Mouse (Mus musculus) limb, embryonic 14.5 days (tissue): Measurements from ENCODE around the gene Sgsm2. TPM values are rescaled to one million over a fixed set of nuclear protein-coding genes. Genes with fewer than 3 reads are reported as not detected.
A peak's percentile ranks its signal among the peaks of the same experiment; 100 is the strongest.

Experiments
- ATAC-seq: fragments of 200-750 bp; cut with Nextera tagmentation; 2 replicates; pipeline ENCODE4 v1.8.0; 2017; ENCODE audit warnings: low read depth, moderate number of reproducible peaks, moderate TSS enrichment; ENCODE audit not compliant: low FRiP score
- DNase-seq: peaks from one replicate; pipeline ENCODE4 v3.0.0-alpha.2; 2015; ENCODE audit warnings: low spot score
- H3K27ac ChIP-seq: fragments of 300-500 bp; sonication (generic); replicated peaks from 2 replicates; pipeline ENCODE4 v1.5.1; 2014; ENCODE audit warnings: low read depth, mild to moderate bottlenecking, low read length, moderate library complexity, mixed read lengths
- H3K27me3 ChIP-seq: fragments of 300-500 bp; sonication (generic); 2 replicates; pipeline ENCODE4 v1.6.1; 2014; ENCODE audit warnings: low read length, mixed read lengths; ENCODE audit not compliant: control insufficient read depth, insufficient read depth
- H3K36me3 ChIP-seq: fragments of 300-500 bp; sonication (generic); 2 replicates; pipeline ENCODE4 v1.6.1; 2014; ENCODE audit warnings: mild to moderate bottlenecking, low read length, moderate library complexity, mixed read lengths; ENCODE audit not compliant: control insufficient read depth, insufficient read depth
- H3K4me1 ChIP-seq: fragments of 300-500 bp; sonication (generic); 2 replicates; pipeline ENCODE4 v1.6.1; 2014; ENCODE audit warnings: antibody characterized with exemption, low read length, mixed read lengths; ENCODE audit not compliant: control insufficient read depth, insufficient read depth
- H3K4me2 ChIP-seq: fragments of 300-500 bp; sonication (generic); replicated peaks from 2 replicates; pipeline ENCODE4 v1.6.1; 2014; ENCODE audit warnings: low read depth, mild to moderate bottlenecking, low read length, moderate library complexity; ENCODE audit not compliant: severe bottlenecking
- H3K4me3 ChIP-seq: fragments of 300-500 bp; sonication (generic); replicated peaks from 2 replicates; pipeline ENCODE4 v1.5.1; 2014; ENCODE audit warnings: low read length
- H3K9ac ChIP-seq: fragments of 300-500 bp; sonication (generic); 2 replicates; pipeline ENCODE4 v1.6.1; 2014; ENCODE audit warnings: mild to moderate bottlenecking, low read depth, low read length, moderate library complexity; ENCODE audit not compliant: severe bottlenecking
- H3K9me3 ChIP-seq: fragments of 300-500 bp; sonication (generic); 2 replicates; pipeline ENCODE4 v1.6.1; 2016; ENCODE audit warnings: low read length; ENCODE audit not compliant: control insufficient read depth
- POLR2A ChIP-seq: fragments of 200-500 bp; IDR thresholded peaks from 2 replicates; pipeline ENCODE4 v1.8.0; 2012; ENCODE audit warnings: inconsistent platforms, mild to moderate bottlenecking, moderate library complexity, borderline replicate concordance; ENCODE audit not compliant: insufficient read depth, insufficient read length; ENCODE audit errors: extremely low read depth
- WGBS: fragments of 180-500 bp; shearing (Covaris S2); extraction: QIAGEN DNeasy Blood & Tissue Kit; methylation state at CpG from one replicate; pipeline ENCODE4 v1.1.7; 2014; 5-methylcytosine and 5-hydroxymethylcytosine counted together
- polyA plus RNA-seq, 2 experiments: library from polyadenylated mRNA; depleted of rRNA in 1 of 2; stranded (reverse) in 1 of 2; unstranded in 1 of 2; fragments of >200 nt; fragmentation: Nextera tagmentation in 1 of 2; extraction: Ambion mirVana in 1 of 2; gene quantifications; 2 replicates each; pipeline versions ENCODE4 v1.2.1 to v1.2.3; 2012 to 2014

Gene Sgsm2
- polyA plus RNA-seq, 2 experiments: 7.1 to 18.2 TPM

GRCm38 (mm10) chr11:74880999-74881398 lies 15.9 kb downstream of the Sgsm2 start:
- H3K27ac ChIP-seq: no peak overlapping the region
- H3K4me3 ChIP-seq: no peak overlapping the region
- no peak for TF ChIP-seq POLR2A
- no peaks in the 10 kb centered on the region for H3K27me3 ChIP-seq
- no peaks in the 10 kb centered on the region for H3K9me3 ChIP-seq
- no peak overlapping the region for H3K9ac ChIP-seq
- no peak overlapping the region for H3K4me2 ChIP-seq
- no peaks in the 10 kb centered on the region for H3K36me3 ChIP-seq
- DNase-seq (no peak), ATAC-seq (no peak)
- WGBS: 85% methylated on average over 9 of the region's 9 CpGs
- H3K4me1 ChIP-seq: peaks cover 5% of the 10 kb centered on the region

- TF ChIP-seq POLR2A: no peak
- Histone ChIP-seq H3K4me1 (peaks cover 5% of the 10 kb centered on the region), H3K9ac (no peak overlapping the region), H3K36me3 (no peaks in the 10 kb centered on the region), H3K4me2 (no peak overlapping the region), H3K4me3 (no peak overlapping the region), H3K27me3 (no peaks in the 10 kb centered on the region), H3K9me3 (no peaks in the 10 kb centered on the region), H3K27ac (no peak overlapping the region)
- peak; percentile 75; the same call in 1 of the 2 replicates for ATAC-seq
- peak; percentile 60 for DNase-seq
- 3% methylated on average over 9 of the region's 9 CpGs for WGBS
Observed at GRCm38 (mm10) chr11:74876801-74877200, 20.1 kb downstream of the Sgsm2 start.

GRCm38 (mm10) chr11:74874630-74875029 lies 22.2 kb downstream of the Sgsm2 start:
- Histone ChIP-seq H3K4me3 (no peak overlapping the region), H3K9ac (no peak overlapping the region), H3K36me3 (no peaks in the 10 kb centered on the region), H3K4me1 (peaks cover 12% of the 10 kb centered on the region), H3K27me3 (no peaks in the 10 kb centered on the region), H3K27ac (no peak overlapping the region), H3K9me3 (no peaks in the 10 kb centered on the region), H3K4me2 (no peak overlapping the region)
- ATAC-seq (no peak), DNase-seq (peak; percentile 24)
- no peak for TF ChIP-seq POLR2A
- 29% methylated on average over 3 of the region's 3 CpGs for WGBS

GRCm38 (mm10) chr11:74870991-74871622 lies 25.8 kb downstream of the Sgsm2 start:
- Histone ChIP-seq H3K4me2 (no peak overlapping the region), H3K9ac (no peak overlapping the region), H3K4me1 (peaks cover 7% of the 10 kb centered on the region), H3K36me3 (no peaks in the 10 kb centered on the region), H3K9me3 (no peaks in the 10 kb centered on the region), H3K4me3 (no peak overlapping the region), H3K27ac (no peak overlapping the region), H3K27me3 (no peaks in the 10 kb centered on the region)
- ATAC-seq (no peak), DNase-seq (peak; percentile 38)
- TF ChIP-seq POLR2A: no peak
- WGBS: 27% methylated on average over 12 of the region's 12 CpGs

GRCm38 (mm10) chr11:74870544-74870943 lies 26.3 kb downstream of the Sgsm2 start:
- no peak overlapping the region for H3K27ac ChIP-seq
- no peak overlapping the region for H3K9ac ChIP-seq
- no peak for TF ChIP-seq POLR2A
- H3K36me3 ChIP-seq: no peaks in the 10 kb centered on the region
- DNase-seq: no peak
- H3K4me2 ChIP-seq: no peak overlapping the region
- H3K4me1 ChIP-seq: peaks cover 7% of the 10 kb centered on the region
- no peaks in the 10 kb centered on the region for H3K27me3 ChIP-seq
- WGBS: 67% methylated on average over 4 of the region's 4 CpGs
- no peak for ATAC-seq
- no peaks in the 10 kb centered on the region for H3K9me3 ChIP-seq
- no peak overlapping the region for H3K4me3 ChIP-seq
